ENCODE assay signal across 8 mouse cellular contexts in genomic region chr11:88973776-88974701, GRCm38 (mm10). TPM values are rescaled to one million over a fixed set of nuclear protein-coding genes. Genes with fewer than 3 reads are reported as not detected.
DNase-seq lines count a peak whose midpoint lies in the region; ATAC-seq lines count a peak whose summit lies in the region.

No protein-coding gene starts in this region.

- H3K9ac ChIP-seq in hindbrain, embryonic 13.5 days, result peak overlapping the region; percentile 80

- peaks cover 3% of the 10 kb centered on the region; the same call in 1 of the 2 replicates for H3K27me3 ChIP-seq in hindbrain, embryonic 13.5 days

- H3K4me3 ChIP-seq in hindbrain, embryonic 13.5 days, result peak overlapping the region; percentile 62

- no peaks in the 10 kb centered on the region for H3K36me3 ChIP-seq in hindbrain, embryonic 13.5 days

- 1% methylated on average over 58 of the region's 62 CpGs for WGBS in hindbrain, embryonic 13.5 days

- H3K9me3 ChIP-seq in hindbrain, embryonic 13.5 days, result no peaks in the 10 kb centered on the region

- peak; percentile 90 for ATAC-seq in hindbrain, embryonic 13.5 days (ENCODE audit: low FRiP score)

- peak; percentile 97 for DNase-seq in NIH3T3 (ENCODE audit: low read depth)
- DNase-seq in cerebellum, postnatal 10 days, result peak; percentile 97
- DNase-seq in frontal cortex, postnatal 10 days (ENCODE audit: low spot score in 2 of 2), result peak; percentile 89 to 93
- peak; percentile 89 to 93 for DNase-seq in layer of hippocampus, postnatal 25 days (ENCODE audit: extremely low spot score in 1 of 2, low spot score in 1 of 2)
- DNase-seq in lung, postnatal 25 days (ENCODE audit: low spot score), result peak; percentile 94
- peak; percentile 93 for DNase-seq in retina, embryonic 14.5 days (ENCODE audit: low spot score)
- peak; percentile 96 for DNase-seq in thymus, postnatal 4 days

- H3K4me1 ChIP-seq in hindbrain, embryonic 13.5 days (replicated peaks), result peaks cover 15% of the 10 kb centered on the region

- peak overlapping the region; percentile 93 for H3K27ac ChIP-seq in hindbrain, embryonic 13.5 days

- H3K4me2 ChIP-seq in hindbrain, embryonic 13.5 days, result peak overlapping the region; percentile 67

RNA-seq across cellular contexts. Expression of gene Coil, which starts 4.0 kb away (rescaled TPM):
- 26.7 and 27.3 TPM in 2 replicates for polyA plus RNA-seq in hindbrain, embryonic 13.5 days (2015; fragmentation: Nextera tagmentation; extraction: Ambion mirVana)
- 10 to 100 TPM; 19.5 to 20.0 TPM for total RNA-seq in layer of hippocampus, postnatal 25 days (2021)

RNA-seq across cellular contexts. Expression of gene Elobl, which starts 7.3 kb away (rescaled TPM):
- polyA plus RNA-seq in hindbrain, embryonic 13.5 days (2015; fragmentation: Nextera tagmentation; extraction: Ambion mirVana), result not detected in 2 replicates
- total RNA-seq in layer of hippocampus, postnatal 25 days (2021), result not detected

RNA-seq across cellular contexts. Expression of gene Scpep1, which starts 18.8 kb away (rescaled TPM):
- 24.5 and 26.0 TPM in 2 replicates for polyA plus RNA-seq in hindbrain, embryonic 13.5 days (2015; fragmentation: Nextera tagmentation; extraction: Ambion mirVana)
- 10 to 100 TPM; 13.7 to 15.7 TPM for total RNA-seq in layer of hippocampus, postnatal 25 days (2021)

RNA-seq across cellular contexts. Expression of gene Trim25, which starts 25.1 kb away (rescaled TPM):
- 4.6 and 4.8 TPM in 2 replicates for polyA plus RNA-seq in hindbrain, embryonic 13.5 days (2015; fragmentation: Nextera tagmentation; extraction: Ambion mirVana)
- total RNA-seq in layer of hippocampus, postnatal 25 days (2021), result 1 to 10 TPM; 3.5 to 4.1 TPM

Comparison
In these comparisons a context has a peak if more than half of its experiments do, and no peak if none do; other contexts are left out.
1. Peak in every context shown above with its lines: DNase-seq, ATAC-seq, H3K4me3 ChIP-seq and H3K27ac ChIP-seq.